Mouse (Mus musculus) bone marrow, adult 2 months (tissue): ENCODE measurements around the gene Olfr559. TPM values are rescaled to one million over a fixed set of nuclear protein-coding genes. Genes with fewer than 3 reads are reported as not detected.

Experiments used
- H3K27ac ChIP-seq: fragments of 200-500 bp; 2 replicates; pipeline ENCODE4 v1.5.1; 2012; ENCODE audit warnings: low read depth, mild to moderate bottlenecking, control low read depth, inconsistent platforms, low read length; ENCODE audit not compliant: control insufficient read depth, poor library complexity, insufficient read depth
- H3K4me1 ChIP-seq: fragments of 200-500 bp; 2 replicates; pipeline ENCODE4 v1.6.1; 2011; ENCODE audit warnings: low read length; ENCODE audit not compliant: control insufficient read depth, insufficient read depth
- H3K4me3 ChIP-seq: fragments of 200-500 bp; replicated peaks from 2 replicates; pipeline ENCODE3; 2011; ENCODE audit warnings: mild to moderate bottlenecking, low read depth, low read length, control low read depth; ENCODE audit not compliant: control insufficient read depth
- CTCF ChIP-seq: fragments of 200-500 bp; IDR thresholded peaks from 2 replicates; pipeline ENCODE4 v1.5.1; 2011; ENCODE audit warnings: low read length, control low read depth; ENCODE audit not compliant: control insufficient read depth, insufficient read depth
- POLR2A ChIP-seq: fragments of 200-500 bp; IDR thresholded peaks from 2 replicates; pipeline ENCODE4 v1.6.1; 2011; ENCODE audit warnings: low read depth, mild to moderate bottlenecking, control low read depth, low read length, borderline replicate concordance; ENCODE audit not compliant: control insufficient read depth
- WGBS: fragments of 180-500 bp; shearing (Covaris S2); methylation state at CpG from one replicate; pipeline ENCODE4 v1.1.7; 2018; 5-methylcytosine and 5-hydroxymethylcytosine counted together
- polyA plus RNA-seq: library from polyadenylated mRNA; stranded (reverse); fragments of >200 nt; gene quantifications from 2 replicates; pipeline ENCODE4 v1.2.4, GENCODE M21; 2011; ENCODE audit warnings: low replicate concordance; ENCODE audit not compliant: missing spikeins, insufficient read depth, insufficient read length

Gene Olfr559
- not detected in 2 replicates for polyA plus RNA-seq

DNA sequence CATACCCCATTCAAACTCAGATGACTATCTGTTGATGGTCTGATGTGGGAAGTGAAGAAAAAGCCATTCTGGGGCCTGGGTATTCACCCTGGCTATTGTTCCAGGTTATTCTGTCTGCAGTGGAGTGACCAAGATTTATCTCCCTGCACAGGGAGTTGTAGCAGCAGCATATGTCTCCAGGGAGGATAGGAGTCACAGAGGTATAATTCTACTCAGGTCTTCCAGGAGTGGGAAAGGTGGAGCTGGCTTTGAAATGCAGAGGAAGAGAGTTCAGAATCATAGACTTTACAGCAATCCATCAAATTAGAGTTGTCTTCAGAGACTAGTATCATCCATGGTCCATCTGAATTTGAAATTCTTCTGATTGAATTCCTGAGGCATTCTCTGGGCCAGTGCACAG, at the start of gene Olfr559:
Gene Olfr559, minus strand, starts transcription at position 101 of the 400 bp plus-strand sequence.
- no peaks in the 10 kb centered on the region for H3K4me1 ChIP-seq
- no peak within 1 kb of the TSS for H3K27ac ChIP-seq
- H3K4me3 ChIP-seq: no peak within 1 kb of the TSS
- TF ChIP-seq POLR2A: no peak
- no peak for TF ChIP-seq CTCF

DNA sequence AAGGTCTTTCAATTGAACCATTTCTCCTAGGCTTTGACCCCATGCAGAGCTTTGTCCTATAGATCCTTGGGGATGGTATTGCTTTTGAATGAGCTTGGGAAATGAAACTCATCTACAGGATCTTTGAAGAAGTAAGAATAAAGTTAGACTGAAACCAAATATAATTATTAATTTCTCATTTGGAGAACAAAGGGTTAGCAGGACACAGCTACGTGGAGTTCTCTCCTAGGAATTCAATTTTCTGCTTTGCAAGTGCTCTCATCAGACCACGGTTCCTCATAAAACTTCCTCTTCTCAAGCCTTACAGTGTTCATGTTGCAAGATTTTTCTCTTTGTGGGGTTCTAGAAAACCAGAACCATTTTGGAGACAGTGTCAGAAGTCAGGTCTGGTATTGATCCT, 43.6 kb upstream of the Olfr559 start, which contains the start of gene Olfr561:
Gene Olfr561, plus strand, starts transcription at position 301 of the 400 bp plus-strand sequence.
- no peak within 1 kb of the TSS for H3K27ac ChIP-seq
- TF ChIP-seq POLR2A (no peak), CTCF (no peak)
- no peaks in the 10 kb centered on the region for H3K4me1 ChIP-seq
- WGBS: 8% methylated on average over 2 of the region's 2 CpGs
- no peak within 1 kb of the TSS for H3K4me3 ChIP-seq

DNA sequence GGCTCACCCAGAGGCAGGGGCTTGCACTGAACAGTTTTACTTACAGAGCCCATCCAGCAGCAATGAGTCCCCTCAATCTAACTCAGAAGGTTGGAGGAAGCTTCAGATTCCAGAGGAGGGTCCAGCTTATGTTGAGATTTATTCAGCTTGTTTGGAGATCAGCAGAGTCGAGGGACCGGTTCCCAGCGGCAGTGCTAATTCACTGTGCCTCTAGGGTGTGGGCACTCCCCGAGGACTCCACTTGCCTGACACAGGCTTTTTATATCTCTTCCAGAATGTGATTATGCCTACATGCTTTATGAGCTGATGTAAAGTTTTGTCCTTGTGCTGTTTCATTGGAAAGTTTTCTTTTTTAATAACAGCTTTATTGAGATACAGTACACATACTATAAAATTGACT, 32.0 kb upstream of the Olfr559 start, which contains the start of the genes Olfr560 and Olfr78:
Gene Olfr560, minus strand, starts transcription at position 101 of the 400 bp plus-strand sequence.
Gene Olfr78, minus strand, starts transcription at position 206 of the 400 bp plus-strand sequence.
- H3K27ac ChIP-seq: no peak within 1 kb of the TSS
- 83% methylated on average over 4 of the region's 4 CpGs for WGBS
- no peaks in the 10 kb centered on the region for H3K4me1 ChIP-seq
- H3K4me3 ChIP-seq: no peak within 1 kb of the TSS
- TF ChIP-seq CTCF: no peak
- TF ChIP-seq POLR2A: no peak

DNA sequence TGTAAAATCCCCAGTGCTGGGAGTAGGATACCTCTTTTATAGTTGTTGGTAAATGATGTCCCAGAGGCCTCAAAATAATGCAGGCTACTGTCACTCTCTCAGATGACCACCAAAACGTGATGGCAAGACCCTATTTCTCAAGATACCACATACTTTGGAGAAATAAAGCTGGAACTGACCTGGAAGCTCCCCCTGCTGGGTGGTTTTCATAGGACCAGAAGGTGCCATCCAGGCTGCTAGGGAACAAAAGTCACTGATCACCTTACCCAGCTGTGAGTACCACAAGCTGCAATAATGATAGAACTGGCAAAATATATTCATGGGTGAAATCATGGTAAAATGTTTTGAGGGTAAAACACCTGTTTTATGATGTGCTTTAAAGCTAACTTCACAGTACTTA, 24.8 kb upstream of the Olfr559 start:
- no peak for TF ChIP-seq CTCF
- TF ChIP-seq POLR2A: no peak
- Histone ChIP-seq H3K27ac (no peak overlapping the region), H3K4me3 (no peak overlapping the region), H3K4me1 (no peaks in the 10 kb centered on the region)
- 3% methylated on average over 1 of the region's 1 CpGs for WGBS

DNA sequence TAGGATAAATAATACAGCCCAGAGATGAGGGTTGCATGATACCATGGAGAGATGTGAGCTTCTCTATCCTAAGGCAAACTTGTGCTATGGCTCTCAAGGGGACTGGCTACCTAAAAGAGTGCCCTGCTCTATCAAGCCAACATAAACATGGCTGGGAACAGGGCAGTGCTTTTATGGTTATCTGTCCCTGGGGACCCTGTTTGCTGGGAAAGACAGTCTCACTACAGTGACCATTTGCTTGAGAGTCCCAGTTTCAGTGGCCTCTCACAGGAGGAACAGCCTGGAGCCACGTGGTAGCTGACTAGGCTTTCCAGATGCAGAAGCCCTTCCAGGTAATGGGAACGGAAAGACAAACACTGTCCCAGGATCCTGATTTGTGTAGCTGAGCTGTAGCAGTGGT, 10.4 kb upstream of the Olfr559 start:
- WGBS: 56% methylated on average over 2 of the region's 2 CpGs
- TF ChIP-seq POLR2A: no peak
- TF ChIP-seq CTCF: no peak
- Histone ChIP-seq H3K27ac (no peak overlapping the region), H3K4me1 (no peaks in the 10 kb centered on the region), H3K4me3 (no peak overlapping the region)

DNA sequence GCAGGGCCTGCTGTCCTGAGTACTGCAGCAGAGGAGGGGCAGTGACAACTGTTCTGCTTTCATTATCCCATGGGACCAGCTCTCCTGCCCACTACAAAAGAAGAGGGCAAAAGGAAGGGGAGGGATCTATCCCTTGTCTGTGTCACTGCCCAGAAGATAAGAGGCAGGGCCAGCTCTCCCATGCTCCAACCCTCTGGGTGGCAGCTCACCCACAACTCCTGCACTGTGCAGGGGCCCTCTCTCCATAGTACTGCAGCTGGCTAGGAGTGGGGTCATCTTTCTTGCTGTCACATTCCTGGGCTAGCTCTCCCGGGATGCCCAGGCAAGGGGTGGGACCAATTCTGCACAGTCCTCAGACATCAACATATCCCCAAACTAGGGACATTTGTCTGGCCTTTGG, 6.5 kb upstream of the Olfr559 start:
- TF ChIP-seq CTCF (no peak), POLR2A (no peak)

DNA sequence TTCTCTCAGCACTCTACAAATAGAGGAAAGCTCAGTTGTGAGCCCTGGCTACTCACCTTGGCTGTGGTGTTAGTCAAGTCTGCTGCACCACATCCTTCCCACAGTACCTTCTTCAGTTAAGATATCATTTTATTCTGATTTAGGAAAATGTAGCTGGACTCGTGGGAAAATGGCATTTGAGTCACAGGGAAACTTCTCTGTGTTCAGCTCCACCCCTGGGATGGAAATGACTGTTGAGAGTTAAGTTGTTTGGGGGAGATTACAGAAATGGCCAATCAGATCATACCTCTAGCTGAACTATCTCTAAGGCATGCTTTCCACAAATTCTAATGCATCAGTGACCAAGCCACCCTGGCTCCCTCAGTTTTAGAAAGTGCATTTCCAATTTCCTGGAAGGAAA, 8.3 kb downstream of the Olfr559 start, which contains the start of gene Olfr33:
Gene Olfr33, minus strand, starts transcription at position 101 of the 400 bp plus-strand sequence.
- Histone ChIP-seq H3K4me1 (no peaks in the 10 kb centered on the region; the same call in 1 of the 2 replicates), H3K27ac (no peak within 1 kb of the TSS), H3K4me3 (no peak within 1 kb of the TSS)
- 36% methylated on average over 1 of the region's 1 CpGs for WGBS
- TF ChIP-seq CTCF (no peak), POLR2A (no peak)

More for the DNA sequence above, 6.5 kb upstream of the Olfr559 start:
- WGBS: 52% methylated on average over 1 of the region's 1 CpGs
- Histone ChIP-seq H3K4me1 (no peaks in the 10 kb centered on the region), H3K4me3 (no peak overlapping the region), H3K27ac (no peak overlapping the region)

DNA sequence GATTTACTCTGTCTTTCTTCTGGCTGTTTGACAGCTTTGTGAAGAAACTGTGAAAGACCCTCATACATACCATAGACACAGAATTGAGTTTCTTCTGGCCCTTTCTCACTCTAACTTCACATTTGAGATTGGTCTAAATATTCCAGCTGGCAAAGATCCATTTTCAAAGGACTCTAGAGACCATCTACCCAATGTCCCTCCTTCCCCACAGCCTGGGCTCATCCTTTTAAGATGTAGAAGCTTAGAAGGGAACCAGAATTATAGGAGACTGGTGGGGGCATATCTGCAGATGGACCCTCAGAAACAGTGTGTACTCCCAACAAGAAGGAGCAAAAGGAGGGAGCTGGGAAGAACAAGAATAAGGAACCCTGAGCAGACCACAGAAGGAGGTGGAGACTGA, 25.4 kb downstream of the Olfr559 start, which contains the start of gene Olfr558:
Gene Olfr558, plus strand, starts transcription at position 301 of the 400 bp plus-strand sequence.
- Histone ChIP-seq H3K27ac (no peak within 1 kb of the TSS), H3K4me3 (no peak within 1 kb of the TSS)
- TF ChIP-seq POLR2A (no peak), CTCF (no peak)

DNA sequence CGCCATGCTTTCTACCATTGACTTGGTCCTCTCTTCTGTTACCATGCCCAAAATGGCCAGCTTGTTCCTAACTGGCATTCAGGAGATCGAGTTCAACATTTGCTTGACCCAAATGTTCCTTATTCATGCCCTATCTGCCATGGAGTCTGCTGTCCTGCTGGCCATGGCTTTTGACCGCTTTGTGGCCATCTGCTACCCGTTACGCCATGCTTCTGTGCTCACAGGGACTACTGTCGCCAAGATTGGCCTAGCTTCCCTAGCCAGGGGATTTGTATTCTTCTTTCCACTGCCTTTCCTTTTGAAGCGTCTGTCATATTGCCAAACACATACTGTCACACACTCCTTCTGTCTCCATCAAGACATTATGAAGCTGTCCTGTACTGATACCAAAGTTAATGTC, 28.8 kb downstream of the Olfr559 start:
- Histone ChIP-seq H3K4me3 (no peak overlapping the region), H3K4me1 (no peaks in the 10 kb centered on the region), H3K27ac (no peak overlapping the region)
- TF ChIP-seq CTCF (no peak), POLR2A (no peak)
- 82% methylated on average over 7 of the region's 7 CpGs for WGBS

More for the DNA sequence above, 25.4 kb downstream of the Olfr559 start, which contains the start of gene Olfr558:
- H3K4me1 ChIP-seq: no peaks in the 10 kb centered on the region
